Mouse (Mus musculus): ENCODE results near the gene Gss. TPM values are rescaled to one million over a fixed set of nuclear protein-coding genes. Genes with fewer than 3 reads are reported as not detected.

Gene Gss
- total RNA-seq (2021) = 10 to 100 TPM; 24.7 to 26.9 TPM

DNA sequence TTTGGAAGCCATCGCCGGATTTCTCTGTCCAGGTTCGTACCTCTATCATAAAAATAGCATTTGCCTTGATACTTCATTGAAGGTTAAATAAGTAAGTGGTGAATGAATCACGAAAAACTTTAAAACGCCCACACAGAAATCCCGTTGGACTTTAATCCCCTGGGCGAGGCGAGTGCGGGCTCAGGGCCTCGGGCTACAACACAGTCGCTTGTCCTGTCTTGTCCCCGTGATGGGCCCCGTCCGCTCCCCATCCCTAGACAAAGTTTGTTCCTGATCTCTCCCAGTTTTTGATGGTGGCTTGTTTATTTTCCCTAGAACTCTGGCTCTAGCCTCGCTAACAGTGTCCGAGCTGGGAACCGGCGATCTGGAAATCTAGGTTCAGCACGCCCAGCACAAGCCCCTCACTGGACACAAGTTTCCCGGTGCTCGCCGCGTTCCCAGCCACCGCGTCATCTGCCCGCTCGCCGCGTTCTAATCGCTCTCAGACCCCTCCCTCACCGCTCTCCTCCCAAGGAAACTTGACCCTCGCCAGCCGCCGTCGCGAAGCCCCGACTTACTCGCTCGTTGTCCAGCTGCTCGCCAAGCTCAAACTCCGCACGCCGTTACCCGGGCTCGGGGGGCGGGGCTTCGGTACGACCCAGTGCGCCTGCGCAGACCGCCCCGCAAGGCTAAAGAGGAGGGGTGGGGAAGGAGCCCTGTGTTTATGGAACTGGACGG lies at the start of gene Gss:
Gene Gss, minus strand, starts transcription at position 674 of the 717 bp plus-strand sequence.
- DNase-seq = peak; percentile 98

DNA sequence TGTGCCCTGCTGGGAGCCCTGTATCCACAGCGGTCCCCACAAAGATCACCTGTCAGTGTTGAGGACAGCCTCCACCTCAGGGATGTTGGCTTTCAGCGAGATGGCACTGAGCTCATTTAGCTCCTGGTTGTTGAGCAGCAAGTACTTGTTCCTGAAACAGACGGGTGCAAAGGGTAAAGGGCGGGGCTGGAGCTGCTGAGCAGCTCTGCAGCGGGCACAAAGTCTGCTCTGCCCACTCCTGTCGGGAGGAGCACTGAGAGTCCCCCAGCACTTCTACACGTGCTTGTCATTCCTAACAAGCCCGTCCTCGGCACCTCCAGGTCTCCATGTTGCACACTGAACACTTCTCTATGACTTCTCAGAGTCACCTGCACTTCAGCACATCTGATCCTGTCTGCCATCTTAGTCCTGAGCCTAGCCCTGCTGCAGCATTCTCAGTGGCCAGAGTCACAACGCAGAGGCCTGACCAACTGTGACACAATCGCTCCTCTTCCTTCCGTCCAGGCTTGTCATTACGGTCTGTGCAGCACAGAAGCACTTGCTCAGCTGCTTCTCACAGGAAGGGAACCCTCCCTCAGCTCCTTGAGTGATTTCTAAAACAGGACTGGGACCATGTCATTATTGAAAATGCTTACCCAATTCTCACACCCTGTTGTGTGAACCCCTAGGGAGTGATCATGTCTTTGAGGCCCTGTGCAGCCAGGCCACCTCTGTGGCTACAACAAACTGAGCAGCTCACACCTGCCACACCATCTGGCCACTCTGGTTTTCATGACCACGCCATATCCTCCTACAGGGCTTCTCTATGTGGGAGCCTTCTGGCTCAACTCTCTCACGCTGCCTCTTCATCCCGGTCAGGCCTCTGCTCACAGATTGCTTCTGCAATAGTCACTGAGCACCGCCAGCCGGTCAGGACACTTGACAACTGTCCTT lies 49.2 kb upstream of the Gss start:
- no peak for DNase-seq

DNA sequence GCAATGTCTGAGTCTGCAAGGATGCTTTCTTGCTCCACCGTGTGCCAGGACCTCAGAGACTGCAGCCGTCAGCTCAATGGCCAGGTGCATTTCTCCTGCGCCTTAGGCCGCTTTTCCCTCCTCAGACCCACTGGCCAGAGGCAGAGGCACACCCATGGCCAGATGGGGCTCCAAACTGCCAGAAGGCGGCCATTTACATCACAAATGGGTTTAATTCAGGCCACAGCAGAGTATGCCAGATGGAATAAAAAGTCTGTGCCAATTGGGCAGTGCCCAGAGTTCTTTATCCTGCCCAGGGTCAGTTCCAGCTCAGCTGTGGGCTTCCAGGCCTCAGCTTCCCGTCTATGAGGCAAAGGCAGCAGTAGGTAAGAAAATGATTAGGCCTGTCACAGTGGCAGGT lies 48.0 kb upstream of the Gss start:
- DNase-seq = peak; percentile 49 to 60

DNA sequence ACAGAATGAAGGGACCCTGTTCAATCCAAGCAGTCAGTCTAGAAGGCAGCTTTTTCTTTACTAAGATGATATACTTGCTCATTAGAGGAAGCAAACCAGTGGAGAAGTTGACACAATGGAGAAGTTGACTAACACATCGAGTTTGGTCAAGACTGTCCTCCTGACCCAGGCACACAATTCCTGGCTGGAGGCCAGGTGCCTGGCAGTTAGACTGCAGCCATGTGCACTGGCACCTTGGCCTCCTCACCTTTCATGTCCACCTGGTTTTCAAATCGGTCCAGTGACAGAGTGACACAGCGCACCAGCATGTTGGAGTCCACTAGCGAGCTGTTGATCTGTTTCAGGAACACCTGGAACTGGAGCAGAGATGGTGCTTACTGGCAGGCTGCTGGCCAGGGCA lies 44.8 kb upstream of the Gss start:
- no peak for DNase-seq

DNA sequence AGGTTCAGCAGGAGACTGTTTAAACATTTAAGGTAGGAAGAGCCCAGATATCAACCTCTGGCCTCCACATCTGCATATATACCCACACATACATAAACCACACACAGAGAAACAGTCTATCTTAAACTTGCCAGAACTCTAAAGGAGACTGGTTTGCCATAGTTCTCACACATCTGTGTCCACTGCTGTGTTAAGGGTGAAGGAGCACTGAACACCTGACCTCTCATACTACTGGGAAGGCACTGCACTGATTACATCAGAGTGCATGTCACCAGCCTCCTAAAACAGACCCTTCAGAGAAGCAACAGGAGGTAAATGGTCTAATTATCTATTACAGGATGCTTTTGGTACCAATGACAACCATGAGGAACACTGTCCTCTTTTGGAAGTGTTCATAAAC lies 44.3 kb upstream of the Gss start:
- no peak for DNase-seq

DNA sequence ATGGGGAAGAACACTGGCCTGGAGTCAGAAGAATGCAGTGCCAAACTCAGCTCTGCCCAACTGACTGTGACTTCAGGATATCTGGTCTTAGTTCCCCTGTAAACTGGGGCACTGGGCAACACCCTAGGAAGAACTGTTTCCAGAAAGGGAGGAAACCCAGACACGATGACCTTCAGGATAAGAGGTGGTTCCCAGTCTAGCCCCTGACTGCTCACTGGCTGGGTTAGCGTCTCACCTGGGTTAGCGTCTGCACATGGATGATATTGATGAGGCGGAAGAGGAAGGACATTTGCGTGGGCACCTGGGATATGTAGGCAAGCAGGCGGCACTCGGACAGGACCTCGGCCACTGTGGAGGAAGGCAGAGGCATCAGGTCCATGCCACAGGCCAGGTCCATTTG lies 43.4 kb upstream of the Gss start:
- no peak for DNase-seq

DNA sequence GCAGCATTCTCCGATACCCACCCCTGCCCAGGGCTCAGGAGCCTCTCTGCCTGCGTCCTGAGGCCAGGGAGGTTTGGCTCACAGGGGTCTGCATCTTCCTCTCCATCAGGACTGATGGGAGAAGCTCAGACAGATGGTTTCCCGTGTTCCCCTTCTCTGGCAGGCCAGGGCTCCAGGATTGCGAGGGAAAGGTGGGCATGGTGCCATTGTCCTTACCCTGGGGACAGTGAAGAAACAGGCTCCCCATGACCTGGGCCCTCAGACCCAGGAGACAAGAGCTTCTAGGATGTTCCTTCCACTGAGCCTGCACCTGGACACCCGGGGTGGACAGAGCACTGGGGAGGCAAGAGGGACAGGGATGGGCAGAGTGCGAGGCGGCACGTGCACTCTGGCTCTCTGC lies 42.0 kb upstream of the Gss start:
- no peak for DNase-seq

DNA sequence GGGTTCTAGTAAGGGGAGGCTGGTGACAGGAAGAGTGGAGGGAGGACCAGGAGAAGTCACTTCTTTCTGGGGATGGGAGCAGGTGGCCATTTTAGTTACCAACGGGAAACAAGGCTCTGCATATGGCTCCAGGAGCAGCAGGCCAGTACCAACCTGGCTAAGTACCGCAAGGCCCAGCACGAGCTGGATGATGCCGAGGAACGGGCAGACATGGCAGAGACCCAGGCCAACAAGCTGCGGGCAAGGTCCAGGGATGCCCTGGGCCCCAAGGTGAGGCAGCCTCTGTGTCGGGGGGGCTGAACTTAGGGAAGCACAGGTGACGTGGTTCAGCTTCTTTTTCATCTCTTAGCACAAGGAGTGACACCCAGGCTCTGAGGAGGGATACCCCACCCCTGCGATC lies 41.1 kb upstream of the Gss start:
- no peak for DNase-seq

DNA sequence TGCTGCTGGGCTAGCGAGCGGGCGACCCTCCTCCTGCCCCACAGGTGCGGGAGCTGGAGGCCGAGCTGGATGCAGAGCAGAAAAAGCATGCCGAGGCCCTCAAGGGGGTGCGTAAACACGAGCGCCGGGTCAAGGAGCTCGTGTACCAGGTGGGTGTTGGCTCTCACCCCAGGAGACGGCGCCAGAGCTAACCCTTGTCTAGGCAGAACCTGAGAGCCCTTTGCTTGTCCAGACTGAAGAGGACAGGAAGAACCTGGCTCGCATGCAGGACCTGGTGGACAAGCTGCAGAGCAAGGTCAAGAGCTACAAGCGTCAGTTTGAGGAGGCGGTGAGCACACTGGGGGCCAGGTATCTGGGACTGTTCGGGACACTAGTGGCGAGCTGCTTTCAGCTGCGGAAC lies 40.5 kb upstream of the Gss start:
- DNase-seq = no peak

DNA sequence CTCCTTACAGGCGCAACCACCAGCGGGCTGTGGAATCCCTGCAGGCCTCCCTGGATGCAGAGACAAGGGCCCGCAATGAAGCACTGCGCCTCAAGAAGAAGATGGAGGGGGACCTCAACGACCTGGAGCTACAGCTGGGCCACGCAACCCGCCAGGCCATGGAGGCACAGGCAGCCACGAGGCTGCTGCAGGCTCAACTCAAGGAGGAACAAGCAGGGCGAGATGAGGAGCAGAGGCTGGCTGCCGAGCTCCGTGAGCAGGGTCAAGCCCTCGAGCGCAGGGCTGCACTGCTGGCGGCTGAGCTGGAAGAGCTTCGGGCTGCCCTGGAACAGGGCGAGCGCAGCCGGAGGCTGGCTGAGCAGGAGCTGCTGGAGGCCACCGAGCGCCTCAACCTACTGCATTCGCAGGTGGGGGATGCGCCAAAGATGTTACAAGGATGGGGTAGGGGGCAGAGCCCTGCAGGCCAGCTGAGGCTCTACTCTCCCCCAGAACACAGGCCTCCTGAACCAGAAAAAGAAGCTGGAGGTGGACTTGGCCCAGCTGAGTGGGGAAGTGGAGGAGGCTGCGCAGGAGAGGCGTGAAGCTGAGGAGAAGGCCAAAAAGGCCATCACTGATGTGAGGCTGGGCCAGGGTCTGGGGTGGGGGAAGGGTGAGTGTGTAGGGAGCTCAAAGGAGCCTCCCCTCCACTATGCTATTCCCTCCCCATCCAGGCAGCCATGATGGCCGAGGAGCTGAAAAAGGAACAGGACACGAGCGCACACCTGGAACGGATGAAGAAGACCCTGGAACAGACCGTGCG lies 39.7 kb upstream of the Gss start:
- no peak for DNase-seq

DNA sequence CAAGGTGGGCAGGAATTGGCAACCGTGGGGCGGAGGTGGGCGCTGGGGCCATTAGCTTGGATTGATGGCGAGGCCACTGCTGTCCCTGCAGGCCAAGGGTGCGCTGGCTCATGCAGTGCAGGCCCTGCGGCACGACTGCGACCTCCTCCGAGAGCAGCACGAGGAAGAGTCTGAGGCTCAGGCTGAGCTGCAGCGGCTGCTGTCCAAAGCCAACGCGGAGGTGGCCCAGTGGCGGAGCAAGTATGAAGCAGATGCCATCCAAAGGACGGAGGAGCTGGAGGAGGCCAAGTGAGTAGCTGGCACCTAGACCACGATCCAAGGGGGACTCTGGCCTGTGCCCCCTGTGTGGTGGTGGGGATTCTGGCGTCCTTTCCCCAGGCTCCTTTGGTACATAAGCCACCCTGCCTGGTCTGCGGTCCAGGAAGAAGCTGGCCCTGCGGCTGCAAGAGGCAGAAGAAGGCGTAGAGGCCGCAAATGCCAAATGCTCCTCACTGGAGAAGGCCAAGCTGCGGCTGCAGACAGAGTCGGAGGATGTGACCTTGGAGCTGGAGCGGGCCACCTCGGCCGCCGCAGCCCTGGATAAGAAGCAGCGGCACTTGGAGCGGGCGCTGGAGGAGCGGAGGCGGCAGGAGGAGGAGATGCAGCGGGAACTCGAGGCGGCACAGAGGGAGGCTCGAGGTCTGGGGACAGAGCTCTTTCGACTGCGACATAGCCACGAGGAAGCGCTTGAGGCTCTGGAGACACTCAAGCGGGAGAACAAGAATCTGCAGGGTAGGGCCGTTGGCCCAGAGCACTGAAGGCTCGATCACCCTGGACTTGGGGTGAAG lies 38.2 kb upstream of the Gss start:
- DNase-seq = no peak

DNA sequence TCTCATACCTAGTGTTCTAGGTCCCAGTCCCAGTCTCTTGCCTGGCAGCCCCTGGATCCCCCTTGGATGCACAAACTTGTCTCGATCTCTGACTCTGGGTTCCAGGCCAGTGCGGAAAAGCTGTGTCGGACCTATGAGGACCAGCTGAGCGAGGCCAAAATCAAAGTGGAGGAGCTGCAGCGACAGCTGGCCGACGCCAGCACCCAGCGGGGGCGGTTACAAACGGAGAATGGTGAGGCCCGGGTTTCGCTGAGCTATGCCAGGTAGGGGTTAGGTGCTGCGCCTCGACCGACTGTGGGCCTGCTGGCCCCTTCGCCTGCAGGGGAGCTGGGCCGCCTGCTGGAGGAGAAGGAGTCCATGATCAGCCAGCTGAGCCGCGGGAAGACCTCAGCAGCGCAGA lies 37.5 kb upstream of the Gss start:
- DNase-seq = no peak

DNA sequence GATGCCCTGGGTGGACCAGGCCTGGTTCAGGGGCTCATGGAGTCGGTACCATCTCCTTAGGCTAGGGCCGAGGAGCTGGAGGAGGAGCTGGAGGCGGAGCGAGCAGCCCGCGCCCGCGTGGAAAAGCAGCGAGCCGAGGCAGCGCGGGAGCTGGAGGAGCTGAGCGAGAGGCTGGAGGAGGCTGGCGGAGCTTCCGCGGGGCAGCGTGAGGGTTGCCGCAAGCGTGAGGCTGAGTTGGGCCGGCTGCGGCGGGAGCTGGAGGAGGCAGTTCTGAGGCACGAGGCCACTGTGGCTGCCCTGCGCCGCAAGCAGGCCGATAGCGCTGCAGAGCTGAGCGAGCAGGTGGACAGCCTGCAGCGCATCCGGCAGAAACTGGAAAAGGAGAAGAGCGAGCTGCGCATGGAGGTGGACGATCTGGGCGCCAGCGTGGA lies 36.6 kb upstream of the Gss start:
- DNase-seq = peak; percentile 55 to 63

DNA sequence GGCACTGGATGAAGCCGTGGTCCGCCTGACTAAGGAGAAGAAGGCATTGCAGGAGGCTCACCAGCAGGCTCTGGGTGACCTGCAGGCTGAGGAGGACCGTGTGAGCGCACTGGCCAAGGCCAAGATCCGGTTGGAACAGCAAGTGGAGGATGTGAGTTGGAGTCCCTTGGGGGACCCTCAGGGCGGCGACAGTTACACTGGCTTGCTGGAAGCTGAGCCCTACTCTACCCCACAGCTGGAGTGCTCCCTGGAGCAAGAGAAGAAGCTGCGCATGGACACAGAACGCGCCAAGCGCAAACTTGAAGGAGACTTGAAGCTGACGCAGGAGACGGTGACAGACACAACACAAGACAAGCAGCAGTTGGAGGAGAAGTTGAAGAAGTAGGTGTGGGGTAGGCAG lies 35.9 kb upstream of the Gss start:
- no peak for DNase-seq

DNA sequence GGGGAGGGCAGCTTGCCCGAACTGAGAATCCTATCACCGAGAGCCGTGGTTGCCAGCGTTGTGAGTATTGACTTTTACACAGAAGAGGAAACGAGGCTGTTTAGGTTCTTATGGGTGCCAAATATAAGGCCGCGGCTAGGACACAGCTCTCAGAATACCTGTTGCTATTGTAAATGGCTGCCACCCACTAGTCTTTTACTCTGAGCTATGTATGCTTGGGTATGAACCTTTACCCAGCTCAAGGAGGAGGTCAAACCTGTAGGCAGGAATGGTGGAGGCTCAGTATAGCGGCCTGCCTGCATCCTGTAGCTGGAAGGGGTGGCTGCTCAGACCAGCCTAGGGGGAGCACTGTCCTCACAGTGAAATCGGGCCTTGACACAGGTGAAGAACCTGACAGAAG lies 35.5 kb upstream of the Gss start:
- DNase-seq = no peak

DNA sequence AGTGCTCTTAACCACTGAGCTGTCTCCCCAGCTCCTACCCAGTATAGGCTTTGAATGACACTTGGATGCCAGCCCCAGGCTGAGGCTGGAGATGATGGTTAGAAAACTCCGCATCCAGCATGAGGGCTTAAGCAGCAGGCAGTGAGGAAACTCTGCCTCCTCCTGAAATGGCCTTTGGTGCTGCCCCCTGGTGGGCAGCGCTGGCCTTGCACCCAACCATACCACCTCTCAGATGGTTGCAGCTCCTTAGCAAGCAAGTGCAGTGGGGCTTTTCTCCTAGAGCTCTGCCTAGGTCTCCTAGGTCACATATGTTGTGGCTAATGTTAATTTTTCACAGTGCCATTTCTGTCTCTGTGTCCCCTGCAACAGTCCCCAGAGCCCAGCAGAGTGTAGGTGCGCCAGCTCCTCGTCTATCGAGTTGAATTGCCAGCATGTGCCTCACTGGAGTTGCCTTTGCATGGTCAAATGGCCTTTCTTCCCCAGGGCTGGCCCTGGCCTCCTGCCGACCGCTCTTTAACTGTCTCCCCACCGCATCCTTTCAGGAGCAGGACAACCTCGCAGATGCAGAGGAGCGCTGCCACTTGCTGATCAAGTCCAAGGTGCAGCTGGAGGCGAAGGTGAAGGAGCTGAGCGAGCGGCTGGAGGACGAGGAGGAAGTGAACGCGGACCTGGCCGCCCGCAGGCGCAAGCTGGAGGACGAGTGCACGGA lies 34.6 kb upstream of the Gss start:
- DNase-seq = peak; percentile 68 to 70

DNA sequence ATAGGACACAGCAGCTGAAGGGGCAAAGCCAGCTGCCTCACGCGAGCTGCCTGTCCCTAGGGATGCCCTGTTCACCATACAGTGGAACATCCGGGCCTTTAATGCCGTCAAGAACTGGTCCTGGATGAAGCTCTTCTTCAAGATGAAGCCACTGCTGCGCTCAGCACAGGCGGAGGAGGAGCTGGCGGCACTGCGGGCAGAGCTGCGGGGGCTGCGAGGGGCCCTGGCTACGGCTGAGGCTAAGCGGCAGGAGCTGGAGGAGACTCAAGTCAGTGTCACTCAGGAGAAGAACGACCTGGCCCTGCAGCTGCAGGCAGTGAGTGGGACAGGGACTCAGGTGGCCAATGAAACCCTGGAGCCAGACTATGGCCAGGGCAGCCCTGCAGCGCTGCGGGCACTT lies 33.7 kb upstream of the Gss start:
- no peak for DNase-seq

DNA sequence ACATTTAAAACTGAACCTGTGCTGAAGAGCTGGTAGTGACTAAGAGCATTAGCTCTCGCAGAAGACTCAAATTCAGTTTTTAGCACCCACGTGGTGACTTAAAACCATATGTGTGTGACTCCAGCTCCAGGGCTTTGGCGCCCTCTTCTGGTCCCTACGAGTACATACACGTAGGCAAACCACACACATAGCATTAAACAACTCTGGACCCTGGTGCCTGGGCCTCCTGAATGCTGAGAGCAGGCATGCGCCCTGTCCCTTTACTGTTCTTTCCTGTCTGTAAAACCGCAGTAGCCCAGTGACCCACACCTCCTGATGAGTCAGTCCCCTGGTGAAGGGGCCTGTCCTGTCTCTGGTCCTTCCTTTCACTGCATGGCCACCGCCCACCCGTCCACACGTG lies 32.1 kb upstream of the Gss start:
- DNase-seq = no peak

DNA sequence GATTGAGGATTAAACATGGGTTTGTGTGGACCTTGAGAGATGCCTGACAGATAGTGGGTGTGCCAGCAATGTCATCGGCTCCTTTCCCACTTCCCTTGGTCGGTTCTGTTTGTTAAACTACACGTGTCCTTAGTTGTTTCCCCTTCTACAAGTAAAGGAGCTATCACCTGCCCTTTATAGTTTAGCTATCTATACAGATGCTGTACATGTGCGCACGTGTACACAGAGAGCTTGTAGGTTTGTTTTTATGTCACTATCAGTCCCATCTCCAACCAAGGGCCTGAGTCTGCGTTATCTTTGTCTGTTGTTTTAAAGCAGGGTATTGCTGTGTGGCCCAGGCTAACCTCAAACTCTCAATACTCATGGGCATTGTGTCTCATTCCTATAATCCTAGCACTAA lies 31.4 kb upstream of the Gss start:
- DNase-seq = no peak

DNA sequence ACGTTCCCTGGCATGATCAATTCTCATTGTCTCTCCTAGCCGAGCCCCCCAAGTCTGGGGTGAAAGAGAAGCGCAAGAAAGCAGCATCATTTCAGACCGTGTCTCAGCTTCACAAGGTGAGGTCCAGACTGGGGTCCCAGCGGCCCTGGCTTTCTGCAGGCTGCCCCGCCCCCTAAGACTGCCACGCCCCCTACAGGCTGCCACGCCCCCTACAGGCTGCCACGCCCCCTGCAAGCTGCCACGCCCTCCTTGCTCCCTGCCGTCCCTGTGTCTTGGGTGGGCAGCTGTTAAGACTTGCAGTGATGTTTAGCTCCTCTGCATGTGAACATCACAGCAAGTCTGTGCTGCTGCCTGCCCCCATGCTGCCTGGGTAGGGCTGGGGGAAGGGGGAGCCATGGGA lies 30.0 kb upstream of the Gss start:
- no peak for DNase-seq

DNA sequence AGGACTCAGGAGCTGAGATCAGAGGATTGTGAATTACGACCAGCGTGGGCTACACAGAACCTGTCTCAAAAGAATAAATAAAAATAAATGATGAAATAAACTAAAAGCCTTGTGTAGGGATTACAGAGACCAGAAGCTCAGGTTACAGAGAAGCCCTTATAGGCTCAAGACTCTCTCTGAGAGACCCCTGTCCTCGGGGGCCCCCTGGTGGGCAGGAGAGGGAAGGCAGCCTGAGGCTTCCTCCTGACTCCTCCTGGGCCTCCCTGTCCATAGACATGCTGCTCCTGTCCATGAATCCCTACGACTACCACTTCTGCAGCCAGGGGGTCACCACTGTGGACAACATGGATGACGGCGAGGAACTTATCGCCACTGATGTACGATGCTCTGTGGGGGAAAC lies 27.2 kb upstream of the Gss start:
- DNase-seq = peak; percentile 85 to 89

DNA sequence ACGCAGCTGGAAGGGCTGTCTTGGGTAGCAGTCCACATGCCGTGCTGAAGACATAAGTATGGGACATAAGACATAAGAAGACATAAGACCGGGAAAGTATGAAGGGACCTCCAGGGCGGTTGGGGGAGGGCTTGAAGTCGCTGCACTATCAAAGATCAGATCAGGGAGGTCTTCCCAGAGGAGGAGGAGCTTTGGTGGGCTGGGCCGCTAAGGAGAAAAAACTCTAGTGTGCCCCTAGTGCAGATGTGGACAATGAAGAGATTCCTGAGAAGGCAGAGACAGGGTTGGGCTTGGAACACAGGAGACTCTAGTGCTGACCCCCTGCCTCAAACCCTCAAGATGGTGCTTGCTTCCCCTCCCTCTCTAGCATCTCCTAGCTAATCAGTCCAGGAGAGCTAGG lies 24.4 kb upstream of the Gss start:
- DNase-seq = no peak

All from layer of hippocampus, postnatal 36 days (tissue).